Mouse (Mus musculus) urinary bladder, postnatal 25 days (tissue): Measurements from ENCODE around the gene Srsf7.
"Not testable (repeated sequence)": the region's sequence is repeated elsewhere in the genome, so short reads cannot be mapped to it uniquely, and the experiment has no call there.

Experiments used
- DNase-seq: peaks from one replicate; pipeline ENCODE4 v3.0.0; 2022; ENCODE audit warnings: low spot score

Srsf7 gene

GRCm38 (mm10) chr17:80206671-80207581, at the start of gene Srsf7, which contains the start of gene Ttc39d:
Gene Srsf7 (minus strand): TSS chr17:80207307.
Gene Ttc39d (plus strand): TSS chr17:80207460.
- peak; percentile 99 for DNase-seq

DNA sequence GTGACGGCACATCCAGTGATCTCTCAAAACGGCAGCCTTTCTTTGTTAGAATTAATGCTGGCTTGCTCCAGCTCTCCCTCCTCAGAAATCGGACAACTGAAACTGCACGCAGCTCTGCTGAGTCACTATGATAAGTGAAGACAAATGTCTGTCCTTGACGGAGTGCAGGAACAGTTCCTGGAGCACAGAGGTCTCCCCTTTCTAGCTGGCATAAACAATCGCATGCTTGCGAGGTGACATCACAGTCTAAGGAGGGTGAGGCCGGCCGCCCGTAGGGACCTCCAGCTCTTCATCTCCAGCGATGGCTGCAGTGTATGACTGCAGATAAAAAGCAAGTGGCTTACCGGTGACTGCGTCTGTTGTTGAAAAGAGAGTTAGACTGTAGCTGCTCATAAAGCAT, 48.1 kb upstream of the Srsf7 start:
- peak; percentile 49 for DNase-seq

- DNase-seq, result no peak
Measured at GRCm38 (mm10) chr17:80254421-80254820, 47.3 kb upstream of the Srsf7 start.

- DNase-seq, result no peak
Measured at GRCm38 (mm10) chr17:80252757-80253525, 45.8 kb upstream of the Srsf7 start.

DNA sequence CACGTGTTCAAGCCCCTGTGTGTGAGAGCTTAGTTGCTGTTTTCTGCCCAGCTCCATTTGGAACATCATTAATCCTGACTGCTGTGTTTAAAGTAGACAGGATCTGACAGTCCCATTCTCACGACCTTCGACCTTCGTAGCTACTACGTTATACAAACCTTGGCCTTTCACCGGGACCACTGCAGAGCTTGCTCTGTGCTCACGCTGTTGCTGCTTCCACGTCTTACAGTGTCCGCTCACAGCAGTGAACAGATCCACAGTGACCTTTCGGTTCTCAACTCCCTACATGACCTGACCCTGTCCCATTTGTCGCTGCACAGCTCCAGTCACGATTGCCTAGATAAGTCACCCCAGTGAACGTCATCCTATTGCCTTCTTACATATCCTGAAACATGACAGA, 36.0 kb upstream of the Srsf7 start:
- DNase-seq, result no peak

GRCm38 (mm10) chr17:80241594-80241993, 34.5 kb upstream of the Srsf7 start:
- DNase-seq, result no peak

DNA sequence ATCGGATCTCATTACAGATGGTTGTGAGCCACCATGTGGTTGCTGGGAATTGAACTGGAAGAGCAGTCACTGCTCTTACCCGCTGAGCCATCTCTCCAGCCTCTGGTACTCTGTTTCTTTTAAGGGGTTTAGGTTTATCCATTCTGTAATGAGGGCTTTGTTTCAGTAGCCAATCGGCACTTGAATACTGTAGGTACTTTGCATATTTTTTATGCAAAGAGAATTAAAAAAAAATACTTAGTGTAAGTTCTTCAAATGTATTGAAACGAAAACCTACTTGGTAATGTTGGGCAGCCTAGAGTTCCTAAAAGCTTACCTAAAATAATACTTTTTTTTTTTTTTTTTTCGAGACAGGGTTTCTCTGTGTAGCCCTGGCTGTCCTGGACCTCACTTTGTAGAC, 30.4 kb upstream of the Srsf7 start:
- DNase-seq, result no peak

GRCm38 (mm10) chr17:80236805-80237204, 29.7 kb upstream of the Srsf7 start:
- DNase-seq, result no peak

DNA sequence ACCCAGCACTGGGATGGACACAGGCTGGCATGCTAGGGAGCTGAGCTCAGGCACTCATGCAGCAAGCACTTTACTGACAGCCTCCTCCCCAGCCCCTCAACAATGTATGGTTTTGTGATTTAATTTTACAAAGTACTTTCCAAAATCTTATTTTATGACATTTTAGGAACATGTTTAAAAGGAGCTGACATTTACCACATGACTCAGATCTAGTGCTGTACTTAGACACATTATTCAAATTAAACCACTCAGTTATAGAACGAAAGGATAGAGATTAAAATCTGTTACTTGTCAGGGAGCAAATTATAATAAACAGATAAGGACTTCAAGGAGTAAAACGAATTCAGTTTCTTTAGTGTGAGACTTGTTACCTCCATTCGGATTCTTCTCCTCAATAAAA, 28.4 kb upstream of the Srsf7 start:
- no peak for DNase-seq

DNA sequence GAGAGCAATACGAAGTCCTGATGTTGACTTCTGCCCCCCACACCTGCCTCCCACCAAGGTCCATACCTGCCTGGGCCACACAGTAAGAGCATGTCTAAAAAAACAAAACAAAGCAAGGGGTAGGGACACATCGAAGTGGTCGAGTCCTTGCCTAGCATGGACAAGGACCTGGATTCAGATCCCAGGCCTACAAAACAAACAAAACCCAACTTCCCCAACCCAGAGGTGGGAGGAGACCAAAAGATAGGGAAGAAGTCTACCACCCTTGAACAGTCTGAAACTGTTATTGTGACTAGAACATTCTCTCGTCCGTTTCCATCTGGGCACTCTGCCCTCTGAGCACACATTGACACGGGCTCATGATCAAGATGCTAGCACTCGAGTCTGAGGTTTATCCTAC, 27.3 kb upstream of the Srsf7 start:
- no peak for DNase-seq

GRCm38 (mm10) chr17:80233844-80234243, 26.7 kb upstream of the Srsf7 start:
- no peak for DNase-seq

DNA sequence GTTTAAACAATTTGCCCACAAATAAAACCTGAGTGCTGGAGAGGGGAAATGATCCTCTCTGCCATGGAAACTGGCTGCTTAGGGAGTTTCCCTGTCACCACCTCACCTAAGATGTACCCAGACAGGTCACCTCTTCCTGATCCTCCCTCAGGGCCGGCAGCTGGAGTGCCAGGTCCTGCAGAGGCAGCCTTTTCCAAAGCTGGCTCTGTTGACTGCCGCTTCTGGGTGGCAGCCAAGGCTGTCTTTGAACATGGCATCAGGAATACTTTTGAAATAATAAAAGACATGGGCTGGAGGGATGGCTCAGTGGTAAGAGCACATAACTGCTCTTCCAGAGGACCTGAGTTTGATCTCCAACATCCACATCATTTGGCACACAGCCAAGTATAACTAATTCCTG, 22.3 kb upstream of the Srsf7 start:
- DNase-seq, result no peak

GRCm38 (mm10) chr17:80225142-80225541, 18.0 kb upstream of the Srsf7 start:
- not testable (repeated sequence) for DNase-seq

GRCm38 (mm10) chr17:80224326-80225116, 17.4 kb upstream of the Srsf7 start, which contains the start of gene Gemin6:
Gene Gemin6 (plus strand): TSS chr17:80224441.
- peak; percentile 62 for DNase-seq

DNA sequence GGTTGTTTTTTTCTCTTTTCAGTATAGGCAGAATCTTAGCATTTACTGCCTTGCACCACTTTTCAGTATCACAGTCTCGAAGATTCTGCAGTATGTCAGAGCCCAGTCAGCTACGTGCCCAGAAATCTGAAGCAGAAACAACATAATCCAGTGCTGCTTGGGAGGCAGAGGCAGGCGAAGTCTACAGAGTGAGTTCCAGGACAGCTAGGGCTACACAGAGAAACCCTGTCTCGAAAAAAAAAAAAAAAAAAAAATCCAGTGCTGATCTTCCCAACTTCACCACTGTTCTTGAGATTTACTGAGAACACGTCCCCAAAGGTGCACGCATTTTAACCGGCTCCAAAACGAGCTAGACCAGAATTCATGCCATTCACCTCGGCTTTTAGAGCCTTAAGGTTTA, 16.7 kb upstream of the Srsf7 start:
- no peak for DNase-seq

DNA sequence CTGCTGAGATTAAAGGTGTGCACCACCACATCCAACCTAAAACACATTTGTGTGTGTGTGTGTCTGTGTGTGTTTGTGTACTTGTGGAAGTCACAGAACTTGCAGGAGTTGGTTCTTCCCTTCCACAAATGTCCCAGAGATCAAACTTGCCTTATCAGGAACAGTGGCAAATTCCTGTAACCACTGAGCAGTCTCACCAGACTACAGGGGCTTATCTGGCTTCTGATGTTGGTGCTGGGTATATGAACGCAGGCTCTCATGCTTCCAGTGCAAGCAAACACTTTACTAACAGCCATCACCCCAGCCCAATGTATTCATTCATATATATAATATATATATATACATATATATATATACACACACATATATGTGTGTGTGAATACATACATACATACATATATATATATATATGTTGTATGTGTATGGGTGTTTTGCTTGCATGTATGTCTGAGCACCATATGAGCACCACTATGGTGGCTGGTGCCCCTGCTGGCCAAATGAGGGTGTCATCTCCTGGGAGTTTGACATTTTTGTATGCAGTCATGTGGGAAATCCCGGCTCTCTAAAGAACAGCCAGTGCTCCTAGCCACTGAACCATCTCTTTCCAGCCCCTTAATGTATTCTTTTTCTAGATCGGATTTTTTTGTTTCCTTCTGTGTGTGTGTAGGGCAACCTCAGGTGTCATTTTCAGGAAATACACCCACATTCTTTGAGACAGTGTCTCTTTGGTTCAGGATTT, 15.0 kb upstream of the Srsf7 start:
- no peak for DNase-seq

DNA sequence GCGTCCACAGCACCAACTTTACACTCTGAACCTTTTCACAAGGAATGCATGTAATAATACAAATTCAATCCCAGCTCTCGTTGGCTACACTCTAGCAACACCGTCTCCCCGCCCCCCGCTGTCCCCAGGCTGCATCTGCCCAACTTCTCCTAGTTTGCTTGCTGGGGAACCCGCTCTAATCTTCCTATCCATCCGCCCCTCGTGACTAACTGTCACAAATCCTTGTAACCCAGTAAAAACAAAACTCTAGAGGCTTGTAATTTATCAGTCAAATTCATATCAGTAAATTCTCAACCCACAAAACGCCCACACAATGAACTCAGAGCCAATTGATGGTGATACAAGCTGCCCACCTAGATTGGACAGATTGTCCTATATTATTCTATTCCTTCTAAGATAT, 14.1 kb upstream of the Srsf7 start:
- DNase-seq, result no peak

- DNase-seq, result no peak
Measured at GRCm38 (mm10) chr17:80220131-80220530, 13.0 kb upstream of the Srsf7 start.

GRCm38 (mm10) chr17:80213998-80214397, 6.9 kb upstream of the Srsf7 start:
- DNase-seq, result not testable (repeated sequence)

DNA sequence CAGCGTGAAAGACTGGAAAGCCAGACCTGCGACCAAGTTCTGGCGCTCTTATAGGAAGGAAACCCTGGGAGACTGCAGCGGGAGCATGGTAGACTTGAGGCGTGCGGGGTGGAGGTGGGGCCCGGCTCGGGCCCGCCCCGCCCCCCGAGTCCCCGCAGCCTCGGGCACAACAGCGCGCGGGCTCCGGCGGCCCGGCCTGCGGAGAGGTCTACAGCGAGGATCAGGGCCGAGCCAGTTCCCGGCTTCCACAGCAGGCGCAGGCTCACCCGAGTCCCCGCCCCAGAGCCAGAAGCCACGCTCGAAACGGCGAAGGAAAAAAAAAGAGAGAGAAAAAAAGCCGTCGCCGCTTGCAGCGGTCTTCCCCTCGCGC, 821 bp downstream of the Srsf7 start:
- peak; percentile 39 for DNase-seq

- no peak for DNase-seq
Measured at GRCm38 (mm10) chr17:80205657-80206056, 1.4 kb downstream of the Srsf7 start.
